Mouse (Mus musculus): ENCODE measurements at regions not wholly inside any gene's neighbourhood (a gene's known extent, or its start where the extent isn't known, plus 50 kb on each side); places are given as distances from the start of the nearest gene placed in this dataset.

DNA sequence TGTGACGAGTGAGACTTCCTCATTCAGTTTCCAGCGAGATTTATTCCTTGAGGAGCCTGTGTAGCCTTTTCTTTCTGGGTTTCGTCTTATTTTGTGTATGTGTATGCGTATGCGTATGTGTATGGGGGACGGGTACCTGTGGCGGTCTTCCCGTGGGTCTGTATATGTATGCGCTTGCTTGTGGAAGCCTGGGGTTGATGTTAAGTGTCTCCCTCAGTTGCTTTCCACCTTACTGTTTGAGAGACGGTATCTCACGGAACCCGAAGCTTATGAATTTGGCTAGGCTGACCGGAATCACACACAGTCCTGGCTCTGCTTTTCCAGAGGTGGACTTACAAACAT, 87.1 kb downstream of the Ankrd50 start:
- Histone ChIP-seq H3K36me3 (ENCODE audit: control insufficient read depth, insufficient read depth, low read length) (no peaks in the 10 kb centered on the region), H3K9ac (ENCODE audit: low read depth, low read length) (no peak overlapping the region), H3K4me1 (ENCODE audit: control insufficient read depth, insufficient read depth, low read length) (no peaks in the 10 kb centered on the region), H3K4me3 (ENCODE audit: insufficient read depth, low read depth, low read length) (no peak overlapping the region), H3K27me3 (ENCODE audit: control insufficient read depth, insufficient read depth, low read length) (peaks cover 2% of the 10 kb centered on the region; the same call in 1 of the 2 replicates), H3K79me2 (ENCODE audit: control insufficient read depth, insufficient read depth, low read length) (no peaks in the 10 kb centered on the region), H3K27ac (replicated peaks; ENCODE audit: insufficient read depth, low read depth, low read length) (no peak overlapping the region)
- DNase-seq (ENCODE audit: extremely low read depth, low read depth, low spot score): no peak
- WGBS: 79% methylated on average over 13 of the region's 13 CpGs
- TF ChIP-seq CTCF (IDR thresholded peaks at IDR 0.05; ENCODE audit: low read depth, low read length) (no peak), POLR2A (IDR thresholded peaks at IDR 0.05; ENCODE audit: extremely low read depth, insufficient read depth, low read length) (no peak)

DNA sequence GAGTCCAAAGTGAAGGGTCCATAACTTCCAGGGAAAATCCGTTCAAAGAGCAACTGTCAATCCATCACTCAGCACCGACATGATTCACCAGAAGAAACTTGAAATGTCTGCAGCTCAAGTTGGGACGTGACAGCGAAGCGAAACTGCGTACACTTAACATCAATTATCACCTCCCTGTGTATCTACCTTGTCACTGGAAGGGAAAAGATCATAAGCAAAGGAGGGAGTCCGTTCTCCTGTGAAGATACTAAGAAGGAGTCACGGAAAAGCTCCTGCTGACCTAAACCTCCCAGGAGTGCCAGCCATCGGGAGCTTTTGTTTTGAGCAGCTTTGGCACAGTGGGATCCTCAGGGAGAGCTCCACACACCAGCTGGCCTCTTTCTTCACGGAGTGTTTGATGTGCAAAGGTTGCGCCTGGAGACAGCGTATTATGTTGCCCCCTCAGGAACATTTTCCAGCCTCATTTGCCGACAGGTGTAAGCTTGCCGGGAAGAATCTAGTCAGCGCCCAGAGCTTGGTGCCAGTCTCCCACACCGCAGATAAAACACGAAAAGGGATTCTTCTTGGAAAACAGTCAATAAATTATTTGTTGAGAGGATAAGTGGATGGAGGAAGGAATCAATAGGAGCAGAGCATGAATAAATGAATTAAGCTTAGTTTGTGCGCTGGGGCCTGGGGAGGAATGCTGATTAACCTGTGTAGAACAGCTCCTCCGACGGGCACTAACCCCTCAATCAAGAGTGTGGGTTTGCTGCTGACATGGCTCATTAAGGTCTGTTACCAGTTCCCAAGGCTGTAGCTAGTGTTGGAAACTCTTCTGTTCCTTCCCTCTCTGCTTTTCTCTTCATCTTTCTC, 87.7 kb downstream of the Ankrd50 start:
- TF ChIP-seq POLR2A (IDR thresholded peaks at IDR 0.05; ENCODE audit: extremely low read depth, insufficient read depth, low read length) (no peak), CTCF (IDR thresholded peaks at IDR 0.05; ENCODE audit: low read depth, low read length) (no peak)
- Histone ChIP-seq H3K9ac (ENCODE audit: low read depth, low read length) (no peak overlapping the region), H3K36me3 (ENCODE audit: control insufficient read depth, insufficient read depth, low read length) (no peaks in the 10 kb centered on the region), H3K27me3 (ENCODE audit: control insufficient read depth, insufficient read depth, low read length) (peaks cover 2% of the 10 kb centered on the region; the same call in 1 of the 2 replicates), H3K27ac (replicated peaks; ENCODE audit: insufficient read depth, low read depth, low read length) (no peak overlapping the region), H3K4me3 (ENCODE audit: insufficient read depth, low read depth, low read length) (no peak overlapping the region), H3K79me2 (ENCODE audit: control insufficient read depth, insufficient read depth, low read length) (no peaks in the 10 kb centered on the region), H3K4me1 (ENCODE audit: control insufficient read depth, insufficient read depth, low read length) (no peaks in the 10 kb centered on the region)
- 20% methylated on average over 20 of the region's 20 CpGs for WGBS
- no peak for DNase-seq (ENCODE audit: extremely low read depth, low read depth, low spot score)

DNA sequence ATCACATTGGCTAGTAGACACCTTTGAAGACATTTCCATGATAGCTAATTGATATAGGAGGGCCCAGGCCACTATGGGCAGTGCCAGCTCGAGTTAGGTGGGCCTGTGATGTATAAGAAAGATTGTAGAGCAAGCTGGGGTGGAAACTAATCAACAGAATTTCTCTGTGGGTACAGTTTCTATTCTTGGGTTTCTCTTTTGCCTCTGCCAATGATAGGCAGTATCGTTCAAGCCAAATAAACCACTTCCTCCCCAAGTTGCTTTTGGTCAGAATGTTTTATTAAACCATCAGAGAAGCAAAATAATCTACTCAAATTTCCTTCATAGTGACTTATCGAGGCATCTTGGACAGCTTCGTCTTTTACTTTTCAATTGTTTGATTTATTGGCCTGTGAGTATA, 90.3 kb downstream of the Ankrd50 start:
- Histone ChIP-seq H3K27ac (replicated peaks; ENCODE audit: insufficient read depth, low read depth, low read length) (no peak overlapping the region), H3K36me3 (ENCODE audit: control insufficient read depth, insufficient read depth, low read length) (no peaks in the 10 kb centered on the region), H3K4me3 (ENCODE audit: insufficient read depth, low read depth, low read length) (no peak overlapping the region), H3K9ac (ENCODE audit: low read depth, low read length) (no peak overlapping the region), H3K27me3 (ENCODE audit: control insufficient read depth, insufficient read depth, low read length) (peaks cover 2% of the 10 kb centered on the region; the same call in 1 of the 2 replicates), H3K4me1 (ENCODE audit: control insufficient read depth, insufficient read depth, low read length) (no peaks in the 10 kb centered on the region), H3K79me2 (ENCODE audit: control insufficient read depth, insufficient read depth, low read length) (no peaks in the 10 kb centered on the region)
- WGBS: 61% methylated on average over 4 of the region's 4 CpGs
- no peak for TF ChIP-seq CTCF (IDR thresholded peaks at IDR 0.05; ENCODE audit: low read depth, low read length)
- no peak for TF ChIP-seq POLR2A (IDR thresholded peaks at IDR 0.05; ENCODE audit: extremely low read depth, insufficient read depth, low read length)
- no peak for DNase-seq (ENCODE audit: extremely low read depth, low read depth, low spot score)

DNA sequence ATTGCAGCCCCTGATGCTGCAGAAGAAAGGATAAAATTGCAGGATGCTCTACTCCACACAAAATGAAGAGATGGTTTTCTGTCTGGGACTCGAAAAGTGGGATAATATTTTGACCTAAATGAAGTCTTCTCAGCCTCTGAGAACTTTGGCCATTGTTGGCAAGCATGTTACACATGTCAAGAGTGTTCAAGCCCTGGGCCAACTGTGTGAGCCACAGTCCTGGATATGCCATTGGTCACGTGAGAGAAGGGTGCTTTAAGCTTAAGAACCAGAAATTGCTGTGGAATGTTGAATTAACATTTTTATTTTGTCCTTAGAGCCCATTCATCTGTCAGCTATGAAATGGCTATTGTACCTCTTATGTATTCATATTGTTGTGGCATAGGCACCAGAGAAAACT, 95.0 kb downstream of the Ankrd50 start:
- H3K4me3 ChIP-seq (ENCODE audit: insufficient read depth, low read depth, low read length): no peak overlapping the region
- no peak overlapping the region for H3K27ac ChIP-seq (replicated peaks; ENCODE audit: insufficient read depth, low read depth, low read length)
- TF ChIP-seq CTCF (IDR thresholded peaks at IDR 0.05; ENCODE audit: low read depth, low read length) (no peak), POLR2A (IDR thresholded peaks at IDR 0.05; ENCODE audit: extremely low read depth, insufficient read depth, low read length) (no peak)
- no peak overlapping the region for H3K9ac ChIP-seq (ENCODE audit: low read depth, low read length)
- peak; percentile 3 for DNase-seq (ENCODE audit: extremely low read depth, low read depth, low spot score)
- no peaks in the 10 kb centered on the region for H3K27me3 ChIP-seq (ENCODE audit: control insufficient read depth, insufficient read depth, low read length)
- H3K36me3 ChIP-seq (ENCODE audit: control insufficient read depth, insufficient read depth, low read length): no peaks in the 10 kb centered on the region
- no peaks in the 10 kb centered on the region for H3K79me2 ChIP-seq (ENCODE audit: control insufficient read depth, insufficient read depth, low read length)
- no peaks in the 10 kb centered on the region for H3K4me1 ChIP-seq (ENCODE audit: control insufficient read depth, insufficient read depth, low read length)
- WGBS: 75% methylated on average over 2 of the region's 2 CpGs

DNA sequence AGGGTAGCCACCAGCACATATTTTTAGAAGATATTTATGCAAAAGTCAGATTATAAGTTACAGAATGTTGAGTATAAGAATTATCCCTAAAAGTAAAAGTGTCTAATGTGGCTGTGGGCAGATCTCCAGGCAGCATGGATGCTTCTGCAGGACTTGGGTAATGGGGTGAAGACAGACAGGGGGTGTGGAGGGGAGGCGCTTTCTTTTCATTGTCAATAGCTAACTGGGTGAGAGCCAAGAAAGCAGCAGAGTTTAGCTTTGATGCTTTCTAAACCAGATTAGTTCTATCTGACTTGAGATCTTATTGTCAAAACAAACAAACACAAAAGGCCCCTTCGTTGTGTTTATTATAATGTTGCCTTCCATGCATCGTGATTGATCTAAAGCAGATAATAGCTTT, 95.7 kb downstream of the Ankrd50 start:
- TF ChIP-seq POLR2A (IDR thresholded peaks at IDR 0.05; ENCODE audit: extremely low read depth, insufficient read depth, low read length) (no peak), CTCF (IDR thresholded peaks at IDR 0.05; ENCODE audit: low read depth, low read length) (no peak)
- Histone ChIP-seq H3K9ac (ENCODE audit: low read depth, low read length) (no peak overlapping the region), H3K79me2 (ENCODE audit: control insufficient read depth, insufficient read depth, low read length) (no peaks in the 10 kb centered on the region), H3K27me3 (ENCODE audit: control insufficient read depth, insufficient read depth, low read length) (no peaks in the 10 kb centered on the region), H3K27ac (replicated peaks; ENCODE audit: insufficient read depth, low read depth, low read length) (no peak overlapping the region), H3K4me1 (ENCODE audit: control insufficient read depth, insufficient read depth, low read length) (no peaks in the 10 kb centered on the region), H3K36me3 (ENCODE audit: control insufficient read depth, insufficient read depth, low read length) (no peaks in the 10 kb centered on the region), H3K4me3 (ENCODE audit: insufficient read depth, low read depth, low read length) (no peak overlapping the region)
- WGBS: 45% methylated on average over 3 of the region's 3 CpGs
- DNase-seq (ENCODE audit: extremely low read depth, low read depth, low spot score): no peak

DNA sequence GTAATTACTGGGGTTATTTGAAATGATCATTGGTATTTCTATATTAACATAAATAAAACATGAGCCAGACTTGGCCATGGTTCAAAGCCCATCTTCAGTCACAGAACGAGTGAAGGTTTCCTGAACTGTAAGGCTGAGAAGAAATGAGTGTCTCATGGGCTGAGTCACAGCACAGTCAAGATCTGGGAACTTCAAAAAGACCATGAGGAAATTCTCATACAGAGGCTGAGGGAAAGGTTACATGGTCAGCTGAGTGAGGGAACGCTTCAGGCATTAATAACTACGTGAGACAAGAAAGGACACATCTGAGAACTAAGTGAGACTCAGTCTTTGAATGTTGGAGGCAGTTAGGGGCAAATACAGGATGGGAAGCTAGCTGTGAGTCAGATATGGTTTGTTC, 101.9 kb downstream of the Ankrd50 start:
- TF ChIP-seq CTCF (IDR thresholded peaks at IDR 0.05; ENCODE audit: low read depth, low read length): no peak
- no peak for TF ChIP-seq POLR2A (IDR thresholded peaks at IDR 0.05; ENCODE audit: extremely low read depth, insufficient read depth, low read length)
- Histone ChIP-seq H3K36me3 (ENCODE audit: control insufficient read depth, insufficient read depth, low read length) (no peaks in the 10 kb centered on the region), H3K4me1 (ENCODE audit: control insufficient read depth, insufficient read depth, low read length) (no peaks in the 10 kb centered on the region), H3K4me3 (ENCODE audit: insufficient read depth, low read depth, low read length) (no peak overlapping the region), H3K9ac (ENCODE audit: low read depth, low read length) (no peak overlapping the region), H3K79me2 (ENCODE audit: control insufficient read depth, insufficient read depth, low read length) (no peaks in the 10 kb centered on the region), H3K27me3 (ENCODE audit: control insufficient read depth, insufficient read depth, low read length) (no peaks in the 10 kb centered on the region; the same call in 1 of the 2 replicates), H3K27ac (replicated peaks; ENCODE audit: insufficient read depth, low read depth, low read length) (no peak overlapping the region)
- WGBS: 68% methylated on average over 3 of the region's 3 CpGs
- no peak for DNase-seq (ENCODE audit: extremely low read depth, low read depth, low spot score)
